Mouse (Mus musculus): ENCODE data around the gene Urb1. TPM values are rescaled to one million over a fixed set of nuclear protein-coding genes. Genes with fewer than 3 reads are reported as not detected.

The Urb1 gene
- total RNA-seq (2021) (1 to 10 TPM; 5.5 to 6.1 TPM), polyA plus RNA-seq (2012; rRNA removed) (2.6 and 3.0 TPM in 2 replicates)
- long read RNA-seq, full-length matches to known transcripts = 3 of 4 reads
- long read RNA-seq, partial matches to known transcripts = 0 of 4 reads
- long read RNA-seq, other reads (novel, unspliced or antisense) = 1 of 4 reads

DNA sequence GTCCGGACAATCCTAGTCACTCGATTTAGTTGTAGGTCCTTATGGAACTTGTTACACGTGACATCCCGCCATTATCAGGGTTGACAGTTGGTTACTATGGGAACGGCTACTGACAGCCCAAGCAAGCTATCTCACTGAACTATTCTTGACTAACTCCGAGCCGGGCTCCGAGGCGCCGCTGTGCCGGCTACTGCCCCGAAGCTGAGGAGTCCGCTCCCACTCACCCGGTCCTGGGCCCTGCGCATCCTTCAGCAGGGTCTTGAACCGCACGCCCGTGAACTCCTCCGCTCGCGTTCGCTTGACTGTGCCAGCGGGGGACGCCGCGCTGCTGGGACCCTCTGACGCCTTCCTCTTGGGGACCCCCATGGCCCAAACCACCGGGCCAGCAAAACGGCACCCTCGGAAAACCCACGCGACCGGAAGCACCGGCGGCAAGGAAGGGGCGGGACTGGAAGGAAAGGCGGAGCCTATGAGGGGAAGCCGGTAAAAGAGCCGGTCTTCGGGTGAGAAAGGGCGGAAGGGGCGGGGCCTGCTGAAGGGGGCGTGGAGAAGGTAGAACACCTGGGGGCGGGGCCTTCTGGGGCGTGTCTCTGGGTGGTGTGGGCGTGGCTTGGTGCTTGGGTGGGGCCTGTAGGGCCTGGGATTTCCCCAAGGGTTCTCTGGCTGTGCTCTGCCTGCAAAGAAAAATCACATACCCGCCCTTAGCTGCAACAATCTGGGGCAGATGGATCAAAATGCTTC, at the start of gene Urb1:
TSS of gene Urb1 (minus strand) at position 439 of the 741 bp plus-strand sequence.
- TF ChIP-seq EP300 (IDR thresholded peaks at IDR 0.05; ENCODE audit: insufficient read depth, low read depth, low read length) (no peak), POLR2A (IDR thresholded peaks at IDR 0.05; ENCODE audit: insufficient read depth, low read depth, low read length) (no peak), CTCF (IDR thresholded peaks at IDR 0.05) (no peak)
- Histone ChIP-seq H3K9ac (ENCODE audit: low read depth, low read length) (peak within 1 kb of the TSS; percentile 83), H3K4me3 (peak within 1 kb of the TSS; percentile 71), H3K27me3 (ENCODE audit: control insufficient read depth, insufficient read depth, low read length) (no peaks in the 10 kb centered on the region), H3K79me2 (replicated peaks; ENCODE audit: control insufficient read depth, insufficient read depth, low read length) (no peaks in the 10 kb centered on the region), H3K27ac (peak within 1 kb of the TSS; percentile 79), H3K4me1 (ENCODE audit: control insufficient read depth, insufficient read depth, low read length) (peaks cover 5% of the 10 kb centered on the region), H3K36me3 (ENCODE audit: control insufficient read depth, insufficient read depth, low read length) (no peaks in the 10 kb centered on the region)
- intact Hi-C loops (cut with DNase I) = loop anchor here (5.0 to 10.0 kb wide), 3 partner anchors 83 to 1605 kb away; partner anchors contain the start of gene Mis18a
- DNase-seq = peak; percentile 97 to 99
- under 1% methylated on average over 47 of the region's 47 CpGs for WGBS

GRCm38 (mm10) chr16:90858206-90858605, 48.0 kb upstream of the Urb1 start:
- Histone ChIP-seq H3K4me1 (ENCODE audit: control insufficient read depth, insufficient read depth, low read length) (no peaks in the 10 kb centered on the region), H3K36me3 (ENCODE audit: control insufficient read depth, insufficient read depth, low read length) (no peaks in the 10 kb centered on the region), H3K27ac (no peak overlapping the region), H3K27me3 (ENCODE audit: control insufficient read depth, insufficient read depth, low read length) (no peaks in the 10 kb centered on the region), H3K79me2 (replicated peaks; ENCODE audit: control insufficient read depth, insufficient read depth, low read length) (no peaks in the 10 kb centered on the region), H3K4me3 (no peak overlapping the region), H3K9ac (ENCODE audit: low read depth, low read length) (no peak overlapping the region)
- intact Hi-C loops (cut with DNase I) = no loop called here
- 93% methylated on average over 4 of the region's 4 CpGs for WGBS
- TF ChIP-seq CTCF (IDR thresholded peaks at IDR 0.05) (no peak), EP300 (IDR thresholded peaks at IDR 0.05; ENCODE audit: insufficient read depth, low read depth, low read length) (no peak)
- no peak for DNase-seq

DNA sequence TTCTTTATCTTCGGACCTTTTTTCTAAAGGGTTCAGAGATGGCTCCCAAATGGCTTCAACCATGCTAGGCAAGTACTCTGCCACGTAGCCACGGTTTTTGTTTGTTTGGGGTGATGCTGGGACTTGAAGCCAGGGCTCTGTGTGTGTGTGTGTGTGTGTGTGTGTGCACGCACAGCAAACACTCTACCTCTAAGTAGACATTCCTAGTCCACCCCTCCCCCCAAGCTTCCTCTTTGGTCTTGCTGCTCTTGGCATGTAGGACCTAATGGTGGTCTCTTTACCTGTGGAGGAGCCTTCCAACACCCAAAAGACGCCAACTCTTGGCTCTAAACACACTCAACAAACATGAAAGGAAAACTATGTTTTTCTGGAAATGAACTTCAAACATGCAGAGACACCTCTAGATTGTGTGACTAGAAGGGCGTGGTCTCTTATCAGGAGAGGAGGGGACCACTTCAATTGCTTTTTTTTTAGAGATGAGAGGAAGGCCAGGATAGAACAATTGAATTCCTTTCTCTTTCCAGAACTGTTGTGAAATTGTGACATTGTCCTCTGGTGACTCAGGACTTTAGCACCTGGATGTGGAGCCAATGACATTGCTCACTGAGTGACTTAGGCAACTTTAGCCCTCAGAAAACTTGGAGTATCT, 46.5 kb upstream of the Urb1 start:
- no peak overlapping the region for H3K9ac ChIP-seq (ENCODE audit: low read depth, low read length)

GRCm38 (mm10) chr16:90851621-90852334, 41.6 kb upstream of the Urb1 start:
- no peaks in the 10 kb centered on the region for H3K79me2 ChIP-seq (replicated peaks; ENCODE audit: control insufficient read depth, insufficient read depth, low read length)
- no peak overlapping the region for H3K4me3 ChIP-seq
- H3K9ac ChIP-seq (ENCODE audit: low read depth, low read length) = no peak overlapping the region
- no peaks in the 10 kb centered on the region for H3K27me3 ChIP-seq (ENCODE audit: control insufficient read depth, insufficient read depth, low read length)
- WGBS = 70% methylated on average over 11 of the region's 11 CpGs
- TF ChIP-seq CTCF (IDR thresholded peaks at IDR 0.05) (no peak), EP300 (IDR thresholded peaks at IDR 0.05; ENCODE audit: insufficient read depth, low read depth, low read length) (no peak), POLR2A (IDR thresholded peaks at IDR 0.05; ENCODE audit: insufficient read depth, low read depth, low read length) (no peak)
- H3K27ac ChIP-seq = no peak overlapping the region
- H3K36me3 ChIP-seq (ENCODE audit: control insufficient read depth, insufficient read depth, low read length) = no peaks in the 10 kb centered on the region
- H3K4me1 ChIP-seq (ENCODE audit: control insufficient read depth, insufficient read depth, low read length) = no peaks in the 10 kb centered on the region
- intact Hi-C loops (cut with DNase I) = no loop called here
- DNase-seq = no peak

More for the DNA sequence above, 46.5 kb upstream of the Urb1 start:
- TF ChIP-seq POLR2A (IDR thresholded peaks at IDR 0.05; ENCODE audit: insufficient read depth, low read depth, low read length) (no peak), EP300 (IDR thresholded peaks at IDR 0.05; ENCODE audit: insufficient read depth, low read depth, low read length) (no peak), CTCF (IDR thresholded peaks at IDR 0.05) (no peak)
- no peaks in the 10 kb centered on the region for H3K4me1 ChIP-seq (ENCODE audit: control insufficient read depth, insufficient read depth, low read length)
- 80% methylated on average over 6 of the region's 6 CpGs for WGBS
- no peaks in the 10 kb centered on the region for H3K79me2 ChIP-seq (replicated peaks; ENCODE audit: control insufficient read depth, insufficient read depth, low read length)
- H3K4me3 ChIP-seq = no peak overlapping the region
- DNase-seq = no peak
- H3K36me3 ChIP-seq (ENCODE audit: control insufficient read depth, insufficient read depth, low read length) = no peaks in the 10 kb centered on the region
- intact Hi-C loops (cut with DNase I) = no loop called here
- no peak overlapping the region for H3K27ac ChIP-seq
- H3K27me3 ChIP-seq (ENCODE audit: control insufficient read depth, insufficient read depth, low read length) = no peaks in the 10 kb centered on the region

DNA sequence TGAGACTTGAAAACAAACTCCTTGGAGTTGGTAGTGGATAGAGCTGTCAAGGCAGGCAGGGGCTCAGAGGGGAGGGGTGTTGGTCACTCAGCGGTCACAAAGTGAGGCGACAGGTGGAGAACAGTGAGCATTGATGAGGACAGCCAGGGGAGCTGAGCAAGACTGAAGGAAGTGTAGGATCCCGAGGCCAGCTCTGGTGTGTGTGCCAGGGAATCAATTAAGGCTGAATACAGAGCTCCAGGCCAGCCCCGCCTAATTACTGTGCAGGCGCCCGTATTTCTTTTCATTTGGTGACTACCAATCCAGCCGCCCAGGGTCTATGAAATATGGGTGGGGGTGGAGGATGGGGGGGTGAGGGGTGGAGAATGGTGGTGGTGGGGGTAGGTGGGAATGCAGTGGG, 40.7 kb upstream of the Urb1 start:
- TF ChIP-seq POLR2A (IDR thresholded peaks at IDR 0.05; ENCODE audit: insufficient read depth, low read depth, low read length) (no peak), EP300 (IDR thresholded peaks at IDR 0.05; ENCODE audit: insufficient read depth, low read depth, low read length) (no peak), CTCF (IDR thresholded peaks at IDR 0.05) (no peak)
- Histone ChIP-seq H3K79me2 (replicated peaks; ENCODE audit: control insufficient read depth, insufficient read depth, low read length) (no peaks in the 10 kb centered on the region), H3K9ac (ENCODE audit: low read depth, low read length) (no peak overlapping the region), H3K4me3 (no peak overlapping the region), H3K4me1 (ENCODE audit: control insufficient read depth, insufficient read depth, low read length) (no peaks in the 10 kb centered on the region), H3K27me3 (ENCODE audit: control insufficient read depth, insufficient read depth, low read length) (no peaks in the 10 kb centered on the region), H3K36me3 (ENCODE audit: control insufficient read depth, insufficient read depth, low read length) (no peaks in the 10 kb centered on the region), H3K27ac (no peak overlapping the region)
- intact Hi-C loops (cut with DNase I) = no loop called here
- 82% methylated on average over 7 of the region's 7 CpGs for WGBS
- no peak for DNase-seq
